18 mouse cellular contexts compared by ENCODE assay signal in the genomic region with DNA sequence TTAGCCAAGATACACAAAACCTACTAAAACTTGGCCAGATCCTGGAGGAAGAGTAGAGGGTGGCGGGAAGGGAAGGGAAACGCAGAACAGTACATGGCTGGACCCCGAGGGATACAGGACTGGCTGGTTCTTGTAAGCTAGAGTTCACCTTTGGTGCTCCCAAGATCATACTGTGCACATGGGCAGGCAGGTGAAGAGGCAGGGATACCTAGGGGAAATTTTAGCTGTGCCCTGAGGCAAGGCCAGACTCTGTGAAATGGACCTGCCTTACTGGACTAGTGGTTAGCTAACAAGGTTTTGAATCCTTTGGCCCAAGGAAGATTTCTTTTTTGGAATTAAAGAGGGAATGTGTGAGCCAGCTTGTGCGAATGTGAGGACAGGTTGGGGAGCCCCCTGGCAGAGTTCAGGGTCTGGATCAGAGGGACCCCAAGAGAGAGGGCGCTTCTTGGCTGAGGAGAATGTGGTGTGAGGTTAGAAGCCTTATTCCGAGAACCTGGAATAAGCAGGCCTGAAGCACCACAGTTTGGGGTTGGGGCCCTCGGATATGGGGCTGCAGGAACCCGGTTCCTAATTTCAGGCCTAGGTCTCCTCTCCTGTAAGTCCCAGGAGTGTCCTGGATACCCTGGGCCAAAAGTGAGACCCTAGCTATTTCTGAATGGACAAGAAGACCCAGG. TPM values are rescaled to one million over a fixed set of nuclear protein-coding genes. Genes with fewer than 3 reads are reported as not detected.
A peak's percentile ranks its signal among the peaks of the same experiment; 100 is the strongest.
DNase-seq lines count a peak whose midpoint lies in the region; ATAC-seq and TF ChIP-seq lines count a peak whose summit lies in the region.
"Had no signal": no experiment of that assay in that cellular context is flagged by ENCODE, and none has a peak within 500 bp of the region (broad histone marks: within the 10 kb centered on the region; RNA-seq: fewer than 3 reads in every experiment).

No protein-coding gene starts in this region.

- H3K4me1 ChIP-seq in heart, embryonic 10.5 days, result peaks cover 43% of the 10 kb centered on the region
- peaks cover 18% of the 10 kb centered on the region for H3K4me1 ChIP-seq in heart, embryonic 11.5 days (ENCODE audit: control insufficient read depth, insufficient read depth, low read length)
- H3K4me1 ChIP-seq in lung, adult 2 months (ENCODE audit: control insufficient read depth, insufficient read depth, low read length), result peaks cover 3% of the 10 kb centered on the region; the same call in 1 of the 2 replicates
- H3K4me1 ChIP-seq in limb, embryonic 11.5 days (ENCODE audit: control insufficient read depth, insufficient read depth, low read length), result peaks cover 26% of the 10 kb centered on the region

- H3K9ac ChIP-seq in heart, embryonic 11.5 days (ENCODE audit: low read depth, low read length), result no peak overlapping the region
- peak overlapping the region; percentile 97 for H3K9ac ChIP-seq in limb, embryonic 11.5 days (ENCODE audit: low read length)
- H3K9ac ChIP-seq: hindbrain, embryonic 15.5 days; liver, postnatal 0 days; midbrain, embryonic 13.5 days; neural tube, embryonic 12.5 days had no signal

- TF ChIP-seq POLR2A in lung, adult 2 months (IDR thresholded peaks at IDR 0.05; ENCODE audit: borderline replicate concordance, extremely low read depth, low read depth, low read length), result no peak; the same call in 1 of the 2 replicates

- H3K27me3 ChIP-seq in heart, embryonic 10.5 days (ENCODE audit: insufficient read depth, poor library complexity, severe bottlenecking), result peaks cover 100% of the 10 kb centered on the region
- H3K27me3 ChIP-seq in heart, embryonic 11.5 days (ENCODE audit: control insufficient read depth, insufficient read depth, low read length), result peaks cover 88% of the 10 kb centered on the region
- peaks cover 41% of the 10 kb centered on the region for H3K27me3 ChIP-seq in limb, embryonic 11.5 days (ENCODE audit: control insufficient read depth, insufficient read depth, low read length)

- H3K9me3 ChIP-seq in heart, embryonic 10.5 days, result no peaks in the 10 kb centered on the region
- no peaks in the 10 kb centered on the region for H3K9me3 ChIP-seq in heart, embryonic 11.5 days (replicated peaks; ENCODE audit: control insufficient read depth, low read length)
- H3K9me3 ChIP-seq in limb, embryonic 11.5 days (ENCODE audit: control insufficient read depth, low read length), result no peaks in the 10 kb centered on the region
- H3K9me3 ChIP-seq: hindbrain, embryonic 15.5 days; midbrain, embryonic 13.5 days; neural tube, embryonic 12.5 days had no signal

- H3K27ac ChIP-seq in heart, embryonic 10.5 days, result no peak overlapping the region; the same call in 1 of the 2 replicates
- no peak overlapping the region for H3K27ac ChIP-seq in heart, embryonic 11.5 days (ENCODE audit: low read depth, low read length)
- peak overlapping the region; percentile 94 for H3K27ac ChIP-seq in limb, embryonic 11.5 days (replicated peaks; ENCODE audit: low read depth, low read length)
- H3K27ac ChIP-seq: gastrocnemius, adult 2 months; hindbrain, embryonic 15.5 days; midbrain, embryonic 13.5 days; neural tube, embryonic 12.5 days had no signal

- TF ChIP-seq CTCF in lung, adult 2 months (IDR thresholded peaks at IDR 0.05; ENCODE audit: insufficient read depth, low read length), result no peak

- H3K4me2 ChIP-seq in heart, embryonic 11.5 days, result no peak overlapping the region; the same call in 1 of the 2 replicates
- peak overlapping the region; percentile 53 for H3K4me2 ChIP-seq in limb, embryonic 11.5 days (ENCODE audit: low read depth, severe bottlenecking)
- H3K4me2 ChIP-seq: hindbrain, embryonic 15.5 days; midbrain, embryonic 13.5 days had no signal

- WGBS in heart, embryonic 10.5 days, result 22% methylated on average over 8 of the region's 8 CpGs
- 26% methylated on average over 8 of the region's 8 CpGs for WGBS in heart, embryonic 11.5 days (ENCODE audit: insufficient replicate concordance)
- WGBS in lung, adult 2 months, result 56% methylated on average over 8 of the region's 8 CpGs
- WGBS in limb, embryonic 11.5 days, result 18% methylated on average over 8 of the region's 8 CpGs

- peak overlapping the region; percentile 46; the same call in 1 of the 2 replicates for H3K4me3 ChIP-seq in heart, embryonic 10.5 days
- no peak overlapping the region for H3K4me3 ChIP-seq in heart, embryonic 11.5 days (ENCODE audit: low read depth, low read length)
- H3K4me3 ChIP-seq in lung, adult 2 months (replicated peaks; ENCODE audit: extremely low read depth, low read depth, low read length), result peak overlapping the region; percentile 54
- H3K4me3 ChIP-seq in limb, embryonic 11.5 days (ENCODE audit: low read depth, low read length), result peak overlapping the region; percentile 61
- H3K4me3 ChIP-seq: gastrocnemius, adult 2 months; hindbrain, embryonic 15.5 days had no signal

- no peak for ATAC-seq in heart, embryonic 11.5 days (replicated peaks; ENCODE audit: insufficient number of reproducible peaks, low FRiP score, low TSS enrichment)
- 0 out of 2 replicates have a peak, but pooled peaks have one; percentile 6 for ATAC-seq in limb, embryonic 11.5 days (ENCODE audit: insufficient number of reproducible peaks, low FRiP score, low TSS enrichment, low read depth)
- ATAC-seq: forebrain, embryonic 14.5 days; liver, postnatal 0 days; midbrain, embryonic 13.5 days; Patski had no signal

- DNase-seq in heart, embryonic 10.5 days (ENCODE audit: low spot score), result no peak
- DNase-seq in lung, adult 2 months, result no peak
- DNase-seq in lung, postnatal 4 days, result no peak
- DNase-seq in R1 (ENCODE audit: low read depth, low spot score), result peak; percentile 16
- peak; percentile 52 for DNase-seq in limb, embryonic 11.5 days (ENCODE audit: low spot score)
- DNase-seq in layer of hippocampus, adult 9-10 months (ENCODE audit: low spot score), result no peak
- DNase-seq in cerebellum, postnatal 36 days, result no peak
- DNase-seq: cerebellum, adult 11 months; gastrocnemius, adult 2 months; kidney, adult 8-10 months; left cerebral cortex, postnatal 4 days; liver, postnatal 0 days had no signal

- no peaks in the 10 kb centered on the region for H3K36me3 ChIP-seq in heart, embryonic 10.5 days
- H3K36me3 ChIP-seq in heart, embryonic 11.5 days (ENCODE audit: control insufficient read depth, insufficient read depth, low read length), result no peaks in the 10 kb centered on the region
- H3K36me3 ChIP-seq in limb, embryonic 11.5 days (ENCODE audit: control insufficient read depth, insufficient read depth, low read length), result 0 out of 2 replicates have a peak, but pooled peaks cover 2% of the 10 kb centered on the region
- H3K36me3 ChIP-seq: hindbrain, embryonic 15.5 days; midbrain, embryonic 13.5 days; neural tube, embryonic 12.5 days had no signal

RNA-seq across cellular contexts. Expression of a gene that starts 3.0 kb away (rescaled TPM):
- 0.80 and 4.1 TPM in 2 replicates for polyA plus RNA-seq in heart, embryonic 10.5 days (2016; fragmentation: Nextera tagmentation; extraction: Ambion mirVana)
- 0.49 and 0.82 TPM in 2 replicates for polyA plus RNA-seq in heart, embryonic 11.5 days (2014; fragmentation: Nextera tagmentation; extraction: Ambion mirVana)
- polyA plus RNA-seq in lung, adult 2 months (2012; rRNA removed), result 79.5 and 80.4 TPM in 2 replicates
- 36.3 and 36.7 TPM in 2 replicates for polyA plus RNA-seq in limb, embryonic 11.5 days (2014; fragmentation: Nextera tagmentation; extraction: Ambion mirVana)
- polyA plus RNA-seq: liver, postnatal 0 days; Patski had no signal

RNA-seq across cellular contexts. Expression of a gene that starts 39.1 kb away (rescaled TPM):
- polyA plus RNA-seq in heart, embryonic 10.5 days (2016; fragmentation: Nextera tagmentation; extraction: Ambion mirVana), result not detected in 2 replicates
- polyA plus RNA-seq in heart, embryonic 11.5 days (2014; fragmentation: Nextera tagmentation; extraction: Ambion mirVana), result not detected in 2 replicates
- polyA plus RNA-seq in lung, adult 2 months (2012; rRNA removed), result not detected in 2 replicates
- polyA plus RNA-seq in limb, embryonic 11.5 days (2014; fragmentation: Nextera tagmentation; extraction: Ambion mirVana), result not detected in 2 replicates
- polyA plus RNA-seq: forebrain, embryonic 14.5 days; hindbrain, embryonic 15.5 days; liver, postnatal 0 days; midbrain, embryonic 13.5 days; neural tube, embryonic 12.5 days; Patski had no signal

RNA-seq across cellular contexts. Expression of a gene that starts 56.8 kb away (rescaled TPM):
- polyA plus RNA-seq in heart, embryonic 10.5 days (2016; fragmentation: Nextera tagmentation; extraction: Ambion mirVana), result 2.5 and 7.6 TPM in 2 replicates
- 3.6 and 4.4 TPM in 2 replicates for polyA plus RNA-seq in heart, embryonic 11.5 days (2014; fragmentation: Nextera tagmentation; extraction: Ambion mirVana)
- 257 and 302 TPM in 2 replicates for polyA plus RNA-seq in lung, adult 2 months (2012; rRNA removed)
- polyA plus RNA-seq in limb, embryonic 11.5 days (2014; fragmentation: Nextera tagmentation; extraction: Ambion mirVana), result 11.3 and 14.9 TPM in 2 replicates

Comparison
In these comparisons a context has a peak if more than half of its experiments do, and no peak if none do; other contexts are left out.
1. DNase-seq: peak in R1 (single experiment) and limb, embryonic 11.5 days (single experiment); none in heart, embryonic 10.5 days (single experiment), lung, adult 2 months (single experiment), lung, postnatal 4 days (0 of 2), layer of hippocampus, adult 9-10 months (single experiment) and cerebellum, postnatal 36 days (0 of 2).
2. RNA of a gene that starts 56.8 kb away (polyA plus RNA-seq): 257 to 302 TPM in lung, adult 2 months; 11.3 to 14.9 TPM in limb, embryonic 11.5 days, 2.5 to 7.6 TPM in heart, embryonic 10.5 days and 3.6 to 4.4 TPM in heart, embryonic 11.5 days; every median in the first group is over 10 times any median in the second.